In genomic region chr4:97564656-97565055, GRCm38 (mm10) we compare ENCODE assay signal across 8 mouse cellular contexts.
DNase-seq lines count a peak whose midpoint lies in the region; ATAC-seq lines count a peak whose summit lies in the region.

No protein-coding gene starts in this region.

- H3K36me3 ChIP-seq in heart, embryonic 10.5 days, result no peaks in the 10 kb centered on the region
- H3K36me3 ChIP-seq in forebrain, embryonic 13.5 days (ENCODE audit: poor library complexity, severe bottlenecking), result peaks cover 15% of the 10 kb centered on the region; the same call in 1 of the 2 replicates

- no peaks in the 10 kb centered on the region for H3K4me1 ChIP-seq in heart, embryonic 10.5 days
- no peaks in the 10 kb centered on the region for H3K4me1 ChIP-seq in forebrain, embryonic 13.5 days

- no peak overlapping the region for H3K4me3 ChIP-seq in heart, embryonic 10.5 days
- no peak overlapping the region for H3K4me3 ChIP-seq in forebrain, embryonic 13.5 days

- no peak overlapping the region for H3K9ac ChIP-seq in forebrain, embryonic 13.5 days

- H3K27me3 ChIP-seq in heart, embryonic 10.5 days (ENCODE audit: insufficient read depth, poor library complexity, severe bottlenecking), result no peaks in the 10 kb centered on the region
- no peaks in the 10 kb centered on the region for H3K27me3 ChIP-seq in forebrain, embryonic 13.5 days

- H3K4me2 ChIP-seq in forebrain, embryonic 13.5 days, result no peak overlapping the region

- intact Hi-C loops in gastrocnemius, postnatal 36 days (cut with DNase I), result loop anchor here (1.0 to 10.0 kb wide), 3 partner anchors 60 to 883 kb away; no protein-coding TSS in a partner anchor

- WGBS in heart, embryonic 10.5 days, result 33% methylated on average over 4 of the region's 4 CpGs
- WGBS in forebrain, embryonic 13.5 days, result 25% methylated on average over 4 of the region's 4 CpGs

- no peak overlapping the region for H3K27ac ChIP-seq in heart, embryonic 10.5 days
- peak overlapping the region; percentile 12; the same call in 1 of the 2 replicates for H3K27ac ChIP-seq in forebrain, embryonic 13.5 days

- peak; percentile 81 for ATAC-seq in forebrain, embryonic 13.5 days
- ATAC-seq in megakaryocyte progenitor cell, adult 5-6 weeks (replicated peaks; ENCODE audit: poor library complexity), result peak; percentile 100

- H3K9me3 ChIP-seq in heart, embryonic 10.5 days, result no peaks in the 10 kb centered on the region
- no peaks in the 10 kb centered on the region for H3K9me3 ChIP-seq in forebrain, embryonic 13.5 days (replicated peaks)

- DNase-seq in heart, adult 9 months (ENCODE audit: low spot score in 2 of 2), result peak; percentile 10 to 23
- DNase-seq in heart, embryonic 10.5 days (ENCODE audit: low spot score), result no peak
- DNase-seq in 3T3-L1 (ENCODE audit: low read depth, low spot score), result peak; percentile 80
- DNase-seq in T-cell, adult 2 months (ENCODE audit: low spot score), result peak; percentile 25
- DNase-seq in gastrocnemius, postnatal 36 days, result no peak
- no peak for DNase-seq in layer of hippocampus, postnatal 36 days

Comparison
In these comparisons a context has a peak if more than half of its experiments do, and no peak if none do; other contexts are left out.
1. DNase-seq: peak in heart, adult 9 months (2 of 2), 3T3-L1 (single experiment) and T-cell, adult 2 months (single experiment); none in heart, embryonic 10.5 days (single experiment), gastrocnemius, postnatal 36 days (0 of 2) and layer of hippocampus, postnatal 36 days (0 of 2).